Mouse (Mus musculus): Measurements from ENCODE around the gene Naa80.

Gene Naa80

DNA sequence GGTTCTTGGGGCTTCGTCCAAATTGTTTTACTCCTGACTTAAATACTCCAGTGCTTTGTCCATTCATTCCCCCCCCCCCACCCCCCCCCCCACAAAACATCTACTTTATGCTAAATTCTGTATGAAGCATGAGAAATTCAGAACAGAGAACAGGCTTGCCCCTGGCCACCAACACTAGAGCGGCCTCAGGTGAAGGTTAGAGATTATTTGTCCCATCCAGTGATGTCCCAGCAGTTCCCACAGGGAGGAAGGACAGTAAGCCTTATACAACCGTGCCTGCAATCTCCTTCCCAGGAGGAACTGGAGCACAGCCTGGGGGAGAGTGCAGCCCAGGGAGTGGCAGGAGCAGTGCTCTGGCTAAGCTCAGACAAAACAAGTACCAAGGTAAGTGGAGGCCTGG lies at the start of gene Naa80:
Gene Naa80 (plus strand): TSS at position 301 of the 400 bp plus-strand sequence.
- no peak for DNase-seq

DNA sequence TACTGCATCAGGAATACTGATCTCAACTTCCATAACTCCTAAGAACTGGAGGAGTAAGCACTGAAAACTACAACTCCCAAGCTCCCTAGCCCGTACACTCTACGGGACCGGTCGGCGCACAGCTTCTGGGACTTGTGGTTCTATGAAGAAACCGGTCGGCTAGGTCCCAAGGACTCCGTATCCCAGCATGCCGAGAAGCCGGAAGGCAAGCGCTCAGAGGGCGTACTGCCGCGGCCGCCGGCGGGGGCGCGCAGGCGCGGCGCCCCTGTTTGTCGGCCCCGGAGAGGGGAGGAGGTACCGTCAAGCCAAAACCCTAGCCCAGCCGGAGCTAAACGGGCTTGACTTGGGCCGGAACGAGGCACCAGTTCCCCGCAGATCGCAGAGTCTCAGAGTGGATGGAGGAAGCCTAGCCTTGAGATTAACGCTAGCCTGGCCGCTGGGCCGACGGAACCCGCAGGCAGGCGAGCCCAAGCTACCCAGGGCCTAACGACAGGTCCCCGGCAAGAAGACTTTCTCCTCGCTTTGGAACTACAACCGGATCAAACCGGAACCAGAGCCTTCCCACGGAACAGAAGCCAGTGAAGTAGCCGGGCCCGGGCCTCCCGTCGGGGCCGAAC lies 44.8 kb upstream of the Naa80 start, which contains the start of gene Tmem115:
Gene Tmem115 (plus strand): TSS at position 155 of the 617 bp plus-strand sequence.
- DNase-seq: peak; percentile 97

DNA sequence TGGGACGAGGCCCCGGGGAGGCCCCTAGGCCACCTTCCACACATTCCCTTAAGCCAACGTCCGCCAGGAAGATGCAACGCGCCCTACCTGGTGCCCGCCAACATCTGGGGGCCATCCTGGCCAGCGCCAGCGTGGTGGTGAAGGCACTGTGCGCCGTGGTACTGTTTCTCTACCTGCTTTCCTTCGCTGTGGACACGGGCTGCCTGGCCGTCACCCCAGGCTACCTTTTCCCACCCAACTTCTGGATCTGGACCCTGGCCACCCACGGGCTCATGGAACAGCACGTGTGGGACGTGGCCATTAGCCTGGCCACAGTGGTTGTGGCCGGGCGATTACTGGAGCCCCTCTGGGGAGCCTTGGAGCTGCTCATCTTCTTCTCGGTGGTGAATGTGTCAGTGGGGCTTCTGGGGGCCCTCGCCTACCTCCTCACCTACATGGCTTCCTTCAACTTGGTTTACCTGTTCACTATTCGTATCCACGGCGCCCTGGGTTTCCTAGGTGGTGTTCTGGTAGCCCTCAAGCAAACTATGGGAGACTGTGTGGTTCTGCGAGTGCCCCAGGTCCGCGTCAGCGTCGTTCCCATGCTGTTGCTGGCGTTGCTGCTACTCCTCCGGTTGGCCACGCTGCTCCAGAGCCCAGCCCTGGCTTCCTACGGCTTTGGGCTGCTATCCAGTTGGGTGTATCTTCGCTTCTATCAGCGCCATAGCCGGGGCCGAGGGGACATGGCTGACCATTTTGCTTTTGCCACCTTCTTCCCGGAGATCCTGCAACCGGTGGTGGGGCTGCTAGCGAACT lies 44.1 kb upstream of the Naa80 start:
- peak; percentile 68 for DNase-seq

GRCm38 (mm10) chr9:107538231-107538630 lies 40.5 kb upstream of the Naa80 start:
- peak; percentile 68 for DNase-seq

DNA sequence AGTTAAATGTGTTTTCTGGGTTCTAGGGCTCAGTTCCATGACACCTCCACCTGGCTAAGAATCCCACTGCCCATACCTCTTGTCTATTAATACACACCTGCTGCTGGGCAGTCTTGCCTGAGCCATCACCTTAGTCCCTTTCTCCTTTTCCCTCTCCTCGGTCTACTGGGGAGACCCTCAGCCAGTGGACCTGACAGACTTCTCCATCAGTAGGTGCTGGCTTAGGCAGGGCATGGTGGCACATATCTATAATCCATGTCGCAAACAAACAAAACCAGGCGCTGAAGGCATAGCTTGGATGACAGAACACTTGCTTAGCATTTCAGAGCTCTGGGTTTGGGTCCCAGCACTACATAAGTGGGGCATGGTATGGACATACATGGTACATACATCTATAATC lies 40.0 kb upstream of the Naa80 start:
- DNase-seq: no peak

DNA sequence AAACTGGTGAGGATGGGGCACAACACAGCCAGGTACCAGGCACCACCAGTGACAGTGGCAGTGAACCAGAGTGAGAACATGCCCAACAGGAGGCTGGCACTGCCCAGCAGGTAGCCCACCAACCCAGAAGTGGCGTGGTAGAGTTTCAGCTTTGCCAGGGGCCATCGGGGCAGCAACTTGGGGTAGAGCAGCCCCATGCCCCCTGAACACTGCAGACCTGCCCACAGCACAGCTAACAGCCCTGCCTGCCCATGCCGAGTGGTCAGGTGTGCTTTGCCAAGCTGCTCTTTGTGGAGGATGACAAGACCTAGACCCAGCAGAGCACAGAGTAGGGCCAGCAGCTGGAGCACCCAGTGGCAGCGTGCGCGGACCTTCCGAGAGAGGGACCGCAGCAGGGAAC lies 38.7 kb upstream of the Naa80 start:
- peak; percentile 63 for DNase-seq

DNA sequence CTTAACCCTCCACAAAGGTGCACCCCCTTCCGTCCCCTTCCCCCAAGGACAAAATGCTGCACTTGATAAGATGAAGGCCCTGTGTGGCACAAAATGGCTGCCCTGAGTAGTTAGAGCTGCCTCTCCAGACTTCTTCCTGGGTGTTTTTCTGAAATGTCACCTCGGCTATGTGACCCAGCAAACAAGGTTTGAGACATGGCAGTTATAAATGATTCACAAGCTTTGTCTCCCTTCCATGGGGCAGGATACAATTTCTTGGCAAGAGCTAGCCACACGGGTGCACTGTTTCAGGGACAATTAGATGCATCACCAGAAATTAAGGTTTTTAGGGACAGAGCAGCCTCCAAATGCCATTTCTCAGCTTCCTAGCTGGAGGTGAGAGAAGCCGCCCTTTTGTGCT lies 38.3 kb upstream of the Naa80 start:
- DNase-seq: no peak

DNA sequence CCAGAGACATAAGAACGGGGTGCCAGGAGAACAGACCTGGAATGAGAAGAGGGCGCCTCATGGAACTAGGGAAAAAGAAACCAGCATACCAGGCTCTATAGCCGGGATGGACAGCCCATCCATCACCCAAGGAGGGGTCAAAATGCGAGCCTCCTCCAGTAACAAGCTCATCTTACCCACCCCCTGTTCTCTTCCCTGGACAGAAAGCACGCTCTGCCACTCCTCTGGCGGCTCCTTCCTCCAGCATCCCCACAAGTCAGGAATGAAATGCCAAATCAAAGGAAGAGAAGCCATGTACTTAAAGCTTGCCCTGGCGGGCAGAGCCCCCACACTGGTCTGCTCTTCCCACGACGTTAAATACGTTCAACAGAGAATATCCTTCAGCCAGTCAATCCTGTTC lies 37.7 kb upstream of the Naa80 start:
- DNase-seq: no peak

- peak; percentile 95 for DNase-seq
Observed at GRCm38 (mm10) chr9:107541474-107542351, 37.0 kb upstream of the Naa80 start, which contains the start of the genes Cyb561d2 and Nprl2. Gene Cyb561d2 (minus strand): TSS chr9:107542193. Gene Nprl2 (plus strand): TSS chr9:107542226.

- DNase-seq: no peak
Observed at GRCm38 (mm10) chr9:107542352-107542686, 36.4 kb upstream of the Naa80 start.

GRCm38 (mm10) chr9:107542721-107543120 lies 36.0 kb upstream of the Naa80 start:
- DNase-seq: peak; percentile 68

DNA sequence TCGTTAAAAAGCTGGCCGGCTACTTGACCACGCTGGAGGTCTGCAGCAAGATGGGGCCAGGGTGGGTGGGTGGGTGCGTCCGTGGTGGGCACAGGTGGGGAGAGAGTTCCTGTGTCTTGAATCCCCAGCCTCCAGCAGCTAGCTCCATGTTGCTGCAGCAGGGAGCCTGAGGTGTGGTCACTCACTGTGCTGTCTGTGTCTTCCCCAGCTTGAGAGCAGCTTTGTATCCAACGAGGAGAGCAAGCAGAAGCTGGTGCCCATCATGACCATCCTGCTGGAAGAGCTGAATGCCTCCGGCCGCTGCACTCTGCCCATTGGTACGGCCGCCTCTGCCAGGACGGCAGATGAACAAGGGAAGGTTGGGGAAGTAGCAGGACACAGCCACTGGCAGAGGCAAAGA lies 35.4 kb upstream of the Naa80 start:
- peak; percentile 56 for DNase-seq

DNA sequence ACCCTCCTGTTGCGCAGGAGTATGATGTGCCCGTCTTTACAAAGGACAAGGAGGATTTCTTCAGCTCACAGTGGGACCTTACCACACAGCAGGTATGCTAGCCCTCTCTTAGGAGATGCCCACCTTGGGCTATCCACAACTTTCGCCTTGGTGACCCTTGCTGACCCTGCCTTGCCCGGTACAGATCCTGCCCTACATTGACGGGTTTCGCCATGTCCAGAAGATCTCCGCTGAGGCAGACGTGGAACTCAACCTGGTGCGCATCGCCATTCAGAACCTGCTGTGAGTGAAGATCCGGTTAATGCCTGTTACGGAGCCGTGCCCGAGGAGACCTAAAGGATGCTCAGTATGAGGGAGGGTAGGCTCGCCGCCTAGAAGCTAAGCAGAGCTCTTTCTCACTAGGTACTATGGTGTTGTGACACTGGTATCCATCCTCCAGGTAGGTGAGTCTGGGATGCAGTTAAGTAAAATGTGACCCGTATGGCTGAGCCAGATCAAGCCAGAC lies 34.4 kb upstream of the Naa80 start:
- DNase-seq: peak; percentile 64

GRCm38 (mm10) chr9:107544729-107545128 lies 34.0 kb upstream of the Naa80 start:
- DNase-seq: peak; percentile 67

DNA sequence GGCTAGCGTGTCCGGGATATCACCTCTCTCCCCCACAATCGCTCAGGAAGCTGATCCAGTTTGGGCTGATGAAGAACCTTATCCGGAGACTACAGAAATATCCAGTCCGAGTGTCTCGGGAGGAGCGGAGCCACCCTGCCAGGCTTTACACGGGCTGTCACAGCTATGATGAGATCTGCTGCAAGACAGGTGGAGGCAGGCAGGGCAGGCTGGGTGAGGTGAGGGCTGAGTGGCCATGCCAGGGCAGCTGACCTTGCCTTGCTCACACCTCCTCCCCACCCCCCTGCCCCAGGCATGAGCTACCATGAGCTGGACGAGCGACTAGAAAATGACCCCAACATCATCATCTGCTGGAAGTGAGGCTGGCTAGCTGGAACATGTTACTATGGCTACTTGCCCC lies 33.5 kb upstream of the Naa80 start:
- peak; percentile 59 for DNase-seq

GRCm38 (mm10) chr9:107545602-107546001 lies 33.1 kb upstream of the Naa80 start:
- peak; percentile 74 for DNase-seq

- DNase-seq: no peak
Observed at GRCm38 (mm10) chr9:107547026-107547425, 31.7 kb upstream of the Naa80 start, which contains the start of gene Zmynd10. Gene Zmynd10 (plus strand): TSS chr9:107547298.

GRCm38 (mm10) chr9:107547957-107548356 lies 30.7 kb upstream of the Naa80 start:
- no peak for DNase-seq

GRCm38 (mm10) chr9:107548820-107549219 lies 29.9 kb upstream of the Naa80 start:
- DNase-seq: no peak

DNA sequence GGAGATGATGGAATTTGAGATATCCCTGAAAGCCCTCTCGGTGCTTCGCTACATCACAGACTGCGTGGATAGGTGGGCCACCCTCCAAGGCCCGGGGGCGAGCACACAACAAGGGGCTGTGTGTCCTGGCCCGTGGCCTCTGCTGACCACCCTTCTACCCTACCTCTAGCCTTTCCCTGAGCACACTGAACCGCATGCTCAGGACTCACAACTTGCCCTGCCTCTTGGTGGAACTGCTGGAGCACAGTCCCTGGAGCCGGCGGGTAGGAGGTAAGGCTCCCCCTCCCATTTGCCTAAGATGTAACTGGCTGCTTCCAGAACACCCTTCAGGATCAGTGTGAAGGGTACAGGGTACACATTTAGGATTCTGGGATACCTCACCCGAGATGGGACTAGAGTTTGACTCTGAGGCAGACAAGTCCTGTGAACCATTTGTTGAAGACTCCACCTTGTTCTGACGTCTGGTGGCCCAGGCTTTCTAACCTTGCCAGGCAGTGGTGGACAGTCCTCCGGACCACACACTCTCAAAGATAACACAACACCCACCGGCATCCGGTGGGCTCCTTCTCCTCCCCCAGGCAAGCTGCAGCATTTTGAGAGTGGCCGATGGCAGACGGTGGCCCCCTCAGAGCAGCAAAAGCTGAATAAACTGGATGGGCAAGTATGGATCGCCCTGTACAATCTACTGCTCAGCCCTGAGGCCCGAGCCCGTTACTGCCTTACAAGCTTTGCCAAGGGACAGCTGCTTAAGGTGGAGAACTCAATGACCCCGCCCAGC lies 29.2 kb upstream of the Naa80 start:
- DNase-seq: no peak

DNA sequence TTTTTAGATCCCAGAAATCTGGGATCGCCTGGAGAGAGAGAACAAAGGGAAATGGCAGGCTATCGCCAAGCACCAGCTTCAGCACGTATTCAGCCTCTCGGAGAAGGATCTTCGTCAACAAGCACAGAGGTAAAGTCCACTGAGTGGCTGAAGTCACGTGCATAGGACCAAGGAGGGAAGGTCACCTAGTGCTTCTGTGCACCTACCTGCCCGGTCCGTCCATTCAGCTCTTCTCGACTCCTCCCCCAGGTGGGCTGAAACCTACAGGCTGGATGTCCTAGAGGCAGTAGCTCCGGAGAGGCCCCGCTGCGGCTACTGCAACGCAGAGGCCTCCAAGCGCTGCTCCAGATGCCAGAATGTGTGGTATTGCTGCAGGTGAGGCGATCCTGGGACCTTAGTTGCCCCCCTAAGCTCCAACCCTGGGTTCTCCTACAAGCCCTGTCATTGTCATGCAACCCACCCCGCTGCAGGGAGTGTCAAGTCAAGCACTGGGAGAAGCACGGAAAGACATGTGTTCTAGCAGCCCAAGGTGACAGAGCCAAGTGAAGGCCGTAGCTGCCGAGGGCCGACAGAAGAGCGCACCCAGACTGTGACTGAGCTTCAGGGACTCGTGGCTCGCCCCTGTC lies 28.1 kb upstream of the Naa80 start:
- DNase-seq: no peak
